Mouse (Mus musculus) retina, postnatal 1 day (tissue): ENCODE results near the gene Lct.
"Not testable (repeated sequence)": the region's sequence is repeated elsewhere in the genome, so short reads cannot be mapped to it uniquely, and the experiment has no call there.

Source experiments
- DNase-seq: peaks from one replicate; pipeline ENCODE4 v3.0.0-alpha.2; 2012

Lct gene

DNA sequence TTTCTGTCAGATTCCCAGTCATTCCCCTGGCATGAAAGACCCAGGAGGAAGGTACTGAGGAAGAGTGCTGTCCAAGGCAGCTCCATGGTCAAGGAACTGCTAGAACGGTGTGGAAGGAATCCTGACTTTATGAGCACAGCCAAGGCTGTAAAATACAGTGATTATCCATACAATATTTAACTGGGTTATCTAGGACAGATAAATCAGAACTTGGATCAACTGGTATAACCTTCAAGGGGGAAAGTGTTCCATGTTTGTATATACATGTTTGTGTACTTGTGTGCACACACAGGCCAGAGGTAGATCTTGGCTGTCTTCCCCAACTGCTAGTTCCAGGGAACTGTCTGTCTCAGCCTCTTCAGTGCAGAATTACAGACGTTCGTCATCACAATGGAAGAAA is at the start of gene Lct:
Lct (minus strand) TSS at position 101 of the 400 bp plus-strand sequence.
- DNase-seq, result no peak

DNA sequence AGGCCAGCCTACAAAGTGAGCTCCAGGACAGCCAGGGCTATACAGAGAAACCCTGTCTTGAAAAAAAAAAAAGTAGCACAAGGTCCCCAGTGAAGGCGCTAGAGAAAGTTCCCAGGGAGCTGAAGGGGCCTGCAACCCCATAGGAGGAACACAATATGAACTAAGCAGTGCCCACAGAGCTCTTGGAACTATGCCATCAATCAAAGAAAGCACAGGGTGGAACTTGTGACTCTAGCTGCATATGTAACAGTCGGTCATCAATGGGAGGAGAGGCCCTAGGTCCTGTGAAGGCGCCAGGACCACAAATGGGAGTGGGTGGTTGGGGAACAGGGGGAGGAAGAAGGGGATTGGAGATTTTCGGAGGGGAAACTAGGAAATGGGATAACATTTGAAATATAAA is 48.7 kb upstream of the Lct start:
- no peak for DNase-seq

- peak; percentile 56 for DNase-seq
Measured at GRCm38 (mm10) chr1:128372143-128372860, 44.2 kb upstream of the Lct start.

- DNase-seq, result peak; percentile 84
Measured at GRCm38 (mm10) chr1:128368732-128369441, 40.8 kb upstream of the Lct start.

GRCm38 (mm10) chr1:128360601-128361000 is 32.5 kb upstream of the Lct start:
- DNase-seq, result no peak

DNA sequence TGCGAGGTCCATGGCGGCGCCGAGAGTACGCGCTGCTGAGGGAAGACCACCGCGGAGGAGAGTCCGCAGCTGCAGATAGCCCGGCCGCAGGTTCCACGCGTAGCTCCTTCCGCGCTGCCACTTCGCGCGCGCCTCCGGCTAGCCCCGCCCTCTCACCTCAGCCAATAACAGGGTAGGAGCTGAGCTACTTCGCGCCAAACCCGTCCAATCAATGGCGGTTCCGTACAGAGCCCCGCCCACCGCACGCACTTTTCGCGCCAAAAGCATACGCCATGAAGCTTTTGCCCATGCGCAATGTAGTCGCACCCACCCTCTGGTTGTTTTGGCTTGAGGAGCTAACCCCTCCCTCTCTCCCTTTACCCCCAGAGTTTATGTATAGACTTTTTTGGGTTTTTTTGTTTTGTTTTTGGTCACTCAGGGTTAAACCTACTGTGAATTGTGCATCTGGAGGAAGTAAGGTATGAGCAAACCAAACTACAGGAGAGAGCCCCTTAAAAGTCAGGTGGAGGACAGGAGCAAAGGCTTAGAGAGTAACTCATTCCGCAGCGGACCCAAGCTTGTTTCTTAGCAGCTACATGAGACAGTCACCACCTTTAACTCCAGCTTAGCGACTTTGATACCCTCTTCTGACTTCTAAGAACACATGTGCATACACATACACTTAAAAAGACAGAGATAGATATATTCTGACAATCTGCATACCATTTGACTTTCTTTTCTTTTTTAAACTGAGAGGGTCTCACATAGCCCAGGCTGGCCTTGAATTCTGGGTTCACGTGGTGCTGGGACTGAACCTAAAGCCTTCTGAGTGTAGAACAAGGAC is 31.6 kb upstream of the Lct start, which contains the start of gene Mcm6:
Mcm6 (minus strand) TSS at position 111 of the 823 bp plus-strand sequence.
- peak; percentile 98 for DNase-seq

- DNase-seq, result no peak
Measured at GRCm38 (mm10) chr1:128358916-128359553, 30.9 kb upstream of the Lct start.

DNA sequence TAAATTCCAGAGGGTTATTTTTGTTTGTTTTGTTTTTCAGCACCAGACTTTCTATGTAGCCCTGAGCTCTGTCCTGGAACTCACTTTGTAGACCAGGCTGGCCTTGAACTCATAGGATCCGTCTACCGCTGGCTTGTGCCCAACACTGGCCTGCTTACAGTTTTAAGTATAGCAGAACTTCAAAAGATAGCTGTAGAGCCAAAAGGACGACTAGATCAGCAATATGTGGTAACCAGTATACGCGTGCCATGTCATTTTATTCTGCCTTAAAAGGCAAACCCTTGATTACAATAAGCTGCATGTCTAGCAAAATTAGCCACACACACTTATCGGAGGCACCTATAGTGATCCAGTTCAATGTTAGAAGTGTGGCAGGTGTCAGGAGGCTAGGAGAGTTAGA is 30.2 kb upstream of the Lct start:
- no peak for DNase-seq

DNA sequence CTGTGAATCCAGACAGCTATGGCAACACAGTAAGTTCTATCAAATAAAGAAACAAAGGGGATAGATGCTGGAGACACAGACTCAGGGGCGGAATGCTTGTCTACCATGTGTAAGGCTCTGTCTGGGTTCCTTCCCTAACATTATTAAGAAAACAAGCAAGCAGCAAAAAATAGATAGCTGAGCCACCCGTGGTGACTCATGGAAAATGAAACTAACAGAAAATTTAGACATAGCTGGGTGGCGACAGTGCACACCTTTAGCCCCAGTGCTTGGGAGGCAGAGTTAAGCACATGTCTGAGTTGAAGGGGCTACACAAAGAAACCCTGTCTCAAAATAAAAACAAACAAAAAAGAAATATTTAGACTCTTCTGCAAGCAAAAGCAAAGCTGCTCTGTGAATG is 29.3 kb upstream of the Lct start:
- DNase-seq, result no peak

GRCm38 (mm10) chr1:128353092-128353491 is 25.0 kb upstream of the Lct start:
- DNase-seq, result no peak

DNA sequence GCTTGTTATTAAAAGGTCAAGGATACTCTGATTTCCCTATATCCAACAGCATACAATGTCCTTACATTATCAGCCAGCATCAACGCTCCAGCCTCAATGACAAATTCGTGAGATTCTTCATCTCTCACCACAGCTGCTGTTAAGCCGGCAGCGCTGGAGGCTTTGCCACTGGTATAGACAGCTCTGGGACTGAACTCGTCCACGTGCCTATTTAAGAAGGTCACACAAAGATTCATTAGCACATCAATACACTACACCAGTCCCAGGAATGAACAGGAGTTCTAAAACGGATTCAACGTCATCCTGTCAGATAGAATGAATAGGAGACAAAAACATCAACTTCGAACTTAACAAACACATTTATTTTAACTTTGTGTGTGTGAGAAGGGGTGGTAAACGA is 16.1 kb upstream of the Lct start:
- DNase-seq, result no peak

DNA sequence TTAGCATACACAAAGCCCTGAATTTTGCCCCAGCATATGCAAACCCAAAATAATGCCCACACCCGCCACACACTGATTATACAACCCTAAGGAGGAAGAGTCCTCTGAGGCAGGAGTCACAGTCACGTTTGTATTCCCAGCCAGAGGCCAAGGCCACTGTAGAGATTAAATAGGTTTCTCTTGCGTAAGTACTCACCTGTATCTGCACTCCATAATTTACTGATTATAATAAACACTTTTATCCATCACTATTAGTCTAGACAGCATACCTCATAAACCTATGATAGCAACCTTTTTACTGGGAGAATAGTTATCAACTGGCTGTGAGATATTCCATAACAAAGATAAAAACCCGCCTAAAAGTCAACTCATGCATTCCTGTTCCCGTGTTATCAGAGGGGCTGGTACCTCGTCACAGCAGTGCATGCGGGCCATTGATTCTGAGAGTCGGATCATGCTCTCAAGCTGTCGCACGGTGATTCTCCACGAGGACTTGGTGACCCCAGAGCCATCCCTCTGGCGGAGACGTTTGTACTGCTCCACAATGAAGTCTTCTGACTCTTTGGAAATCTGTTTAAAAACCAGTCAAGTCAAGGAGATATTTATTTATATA is 9.7 kb upstream of the Lct start:
- DNase-seq, result no peak

- DNase-seq, result no peak
Measured at GRCm38 (mm10) chr1:128330313-128330712, 2.2 kb upstream of the Lct start.

GRCm38 (mm10) chr1:128327165-128327564 is 953 bp downstream of the Lct start:
- no peak for DNase-seq

- no peak for DNase-seq
Measured at GRCm38 (mm10) chr1:128324776-128325175, 3.3 kb downstream of the Lct start.

- DNase-seq, result no peak
Measured at GRCm38 (mm10) chr1:128323026-128323643, 5.0 kb downstream of the Lct start.

DNA sequence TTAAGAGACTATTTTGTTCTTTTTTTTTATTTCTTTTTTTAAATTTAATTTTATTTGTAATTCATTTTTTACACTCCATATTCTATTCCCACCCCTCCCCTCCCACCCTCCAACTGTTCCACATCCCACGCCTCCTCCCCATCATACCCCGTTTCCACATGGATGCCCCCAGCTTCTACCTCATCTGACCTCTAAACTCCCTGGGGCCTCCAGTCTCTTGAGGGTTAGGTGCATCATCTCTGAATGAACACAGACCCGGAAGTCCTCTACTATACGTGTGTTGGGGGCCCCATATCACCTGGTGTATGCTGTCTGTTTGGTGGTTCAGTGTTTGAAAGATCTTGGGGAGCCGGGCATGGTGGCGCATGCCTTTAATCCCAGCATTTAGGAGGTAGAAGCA is 8.9 kb downstream of the Lct start:
- not testable (repeated sequence) for DNase-seq

- DNase-seq, result no peak
Measured at GRCm38 (mm10) chr1:128314665-128315064, 13.5 kb downstream of the Lct start.

- DNase-seq, result peak; percentile 24
Measured at GRCm38 (mm10) chr1:128309043-128309442, 19.1 kb downstream of the Lct start.

DNA sequence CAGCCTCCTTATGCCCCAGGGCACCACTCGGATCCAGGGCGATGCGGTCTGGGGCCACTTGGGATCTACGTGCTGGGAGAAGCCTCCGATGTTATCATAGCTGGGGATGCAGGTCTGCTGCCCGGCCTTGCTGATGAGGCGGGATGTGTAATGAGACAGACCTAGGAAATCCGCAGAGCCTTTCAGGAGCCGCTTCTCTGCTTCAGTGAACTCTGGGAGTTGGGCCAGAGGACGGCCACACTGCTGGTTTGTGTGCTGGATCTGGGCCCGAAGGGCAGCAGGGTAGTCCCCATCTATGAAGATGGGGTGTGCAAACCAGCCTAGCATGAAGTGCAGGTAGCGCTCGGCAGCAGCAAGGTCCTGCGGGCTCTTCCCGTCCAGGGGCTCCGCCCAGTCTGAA is 24.2 kb downstream of the Lct start:
- no peak for DNase-seq

DNA sequence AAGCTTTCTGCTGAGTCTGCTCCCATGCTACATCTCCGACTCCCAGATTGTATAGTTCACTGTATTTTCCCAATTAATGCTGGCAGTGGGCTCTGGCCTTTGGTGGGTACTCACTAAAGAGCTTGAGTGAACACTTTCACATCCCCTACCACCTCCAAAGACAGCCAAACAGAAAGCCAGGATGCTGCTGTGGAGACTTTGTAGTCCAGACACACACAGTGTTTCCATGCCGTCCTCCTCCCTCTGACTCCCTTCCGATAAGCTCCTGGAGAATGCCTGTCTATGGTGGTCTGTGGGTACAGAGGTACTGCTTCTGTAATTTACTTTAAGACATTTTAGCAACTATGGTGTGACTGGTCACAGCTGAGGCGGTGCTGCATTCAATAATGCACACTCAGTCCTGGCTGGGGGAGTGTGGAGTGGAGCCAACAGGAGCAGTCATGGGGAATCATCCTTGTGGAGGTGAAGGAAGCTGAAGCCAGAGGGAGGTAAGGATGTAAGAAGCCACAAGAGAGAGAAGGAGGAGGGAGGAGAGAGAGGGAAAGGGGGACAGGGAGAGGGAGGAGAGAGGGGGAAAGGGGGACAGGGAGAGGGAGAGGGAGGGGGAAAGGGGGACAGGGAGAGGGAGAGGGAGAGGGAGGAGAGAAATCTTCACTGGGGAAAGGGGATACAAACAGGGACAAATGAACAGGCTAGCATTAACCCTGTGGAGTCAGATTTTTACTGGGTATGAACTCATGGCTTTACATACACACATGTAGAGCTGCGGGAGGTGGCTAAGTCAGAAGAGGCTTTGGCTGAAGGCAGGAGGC is 32.2 kb downstream of the Lct start:
- peak; percentile 83 for DNase-seq
